9 mouse cellular contexts compared by ENCODE assay signal in genomic region chr9:15017791-15018755, GRCm38 (mm10). TPM values are rescaled to one million over a fixed set of nuclear protein-coding genes. Genes with fewer than 3 reads are reported as not detected.
DNase-seq lines count a peak whose midpoint lies in the region; ATAC-seq lines count a peak whose summit lies in the region.
"Had no signal": no experiment of that assay in that cellular context is flagged by ENCODE, and none has a peak within 500 bp of the region (broad histone marks: within the 10 kb centered on the region; RNA-seq: fewer than 3 reads in every experiment).

No protein-coding gene starts in this region.

- peak; percentile 84 for ATAC-seq in monocyte, adult 5-6 weeks (replicated peaks; ENCODE audit: insufficient number of reproducible peaks, low FRiP score, low TSS enrichment, poor library complexity, severe bottlenecking)

- peak; percentile 4 for DNase-seq in adrenal gland, postnatal 14 days
- DNase-seq in adrenal gland, postnatal 10 days = no peak
- peak; percentile 14 to 24 for DNase-seq in B cell, adult 2 months
- DNase-seq in cerebellum, postnatal 25 days = peak; percentile 83 to 86
- DNase-seq in embryo, embryonic 10.5 days (ENCODE audit: low spot score) = no peak
- no peak for DNase-seq in urinary bladder, adult 18-20 months (ENCODE audit: low spot score in 2 of 2)
- DNase-seq in retina, embryonic 14.5 days (ENCODE audit: low spot score) = no peak
- DNase-seq: adrenal gland, adult 2 months had no signal

RNA-seq across cellular contexts. Expression of gene Panx1, which starts 27.2 kb away (rescaled TPM):
- total RNA-seq in adrenal gland, postnatal 14 days (2021) = 9.4 and 12.7 TPM in 2 replicates
- 10 to 100 TPM; 13.5 to 14.6 TPM for total RNA-seq in adrenal gland, postnatal 10 days (2021)
- total RNA-seq in monocyte, adult 5-6 weeks (2017) = 11.4 to 38.4 TPM (median 34.9 TPM) in 3 replicates

Comparison
In these comparisons a context has a peak if more than half of its experiments do, and no peak if none do; other contexts are left out.
1. DNase-seq: peak in adrenal gland, postnatal 14 days (single experiment), B cell, adult 2 months (2 of 2) and cerebellum, postnatal 25 days (2 of 2); none in adrenal gland, postnatal 10 days (single experiment), embryo, embryonic 10.5 days (single experiment), urinary bladder, adult 18-20 months (0 of 2) and retina, embryonic 14.5 days (single experiment).